ENCODE assay signal across 9 mouse cellular contexts in the genomic region with DNA sequence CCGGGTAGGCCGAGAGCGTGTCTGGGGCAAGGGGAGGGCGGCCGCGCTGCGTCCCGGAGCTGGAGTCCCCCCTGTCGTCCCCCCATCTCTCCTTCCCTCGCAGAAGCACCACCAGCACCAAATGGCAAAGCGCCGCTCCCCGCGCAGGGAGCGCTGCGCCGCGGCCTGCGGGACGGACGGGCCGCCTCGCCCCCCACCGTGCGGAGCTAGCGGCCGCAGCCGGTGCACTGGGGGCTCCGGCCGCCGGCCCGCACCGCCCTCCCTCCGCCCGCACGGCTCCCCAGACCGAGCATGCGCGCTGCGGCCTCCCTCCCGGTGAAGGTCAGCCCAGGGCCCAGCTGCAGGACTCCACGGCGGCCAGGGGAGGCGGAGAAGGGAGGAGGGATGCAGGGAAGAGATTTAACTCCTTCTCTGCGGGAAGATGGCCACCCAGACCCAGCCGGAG. TPM values are rescaled to one million over a fixed set of nuclear protein-coding genes. Genes with fewer than 3 reads are reported as not detected.
DNase-seq lines count a peak whose midpoint lies in the region; ATAC-seq and TF ChIP-seq lines count a peak whose summit lies in the region.
"Had no signal": no experiment of that assay in that cellular context is flagged by ENCODE, and none has a peak within 500 bp of the region (broad histone marks: within the 10 kb centered on the region; RNA-seq: fewer than 3 reads in every experiment).

No protein-coding gene starts in this region.

- peak overlapping the region; percentile 82 for H3K9ac ChIP-seq in intestine, embryonic 16.5 days (ENCODE audit: low read depth, low read length)
- peak overlapping the region; percentile 94 for H3K9ac ChIP-seq in limb, embryonic 13.5 days
- peak overlapping the region; percentile 90 for H3K9ac ChIP-seq in midbrain, embryonic 16.5 days (ENCODE audit: low read depth, low read length)

- H3K27me3 ChIP-seq in erythroblast, embryonic 14.5 days (ENCODE audit: control insufficient read depth) = peaks cover 81% of the 10 kb centered on the region
- peaks cover 5% of the 10 kb centered on the region; the same call in 1 of the 2 replicates for H3K27me3 ChIP-seq in intestine, embryonic 16.5 days (replicated peaks; ENCODE audit: control insufficient read depth, insufficient read depth, low read length)
- H3K27me3 ChIP-seq in limb, embryonic 13.5 days = no peaks in the 10 kb centered on the region
- H3K27me3 ChIP-seq in midbrain, embryonic 16.5 days (ENCODE audit: control insufficient read depth, insufficient read depth, low read depth, low read length) = no peaks in the 10 kb centered on the region
- H3K27me3 ChIP-seq in testis, adult 2 months (ENCODE audit: control insufficient read depth, insufficient read depth, low read length) = no peaks in the 10 kb centered on the region

- peak overlapping the region; percentile 89 for H3K27ac ChIP-seq in cortical plate, adult 2 months (ENCODE audit: insufficient read depth, low read length)
- H3K27ac ChIP-seq in intestine, embryonic 16.5 days (ENCODE audit: low read length) = peak overlapping the region; percentile 90
- peak overlapping the region; percentile 100 for H3K27ac ChIP-seq in limb, embryonic 13.5 days
- H3K27ac ChIP-seq in midbrain, embryonic 16.5 days (ENCODE audit: low read length) = peak overlapping the region; percentile 100
- H3K27ac ChIP-seq in testis, adult 2 months (ENCODE audit: control insufficient read depth, insufficient read depth, low read depth, low read length) = peak overlapping the region; percentile 81

- H3K4me2 ChIP-seq in intestine, embryonic 16.5 days (ENCODE audit: low read depth, low read length) = peak overlapping the region; percentile 72
- peak overlapping the region; percentile 92 for H3K4me2 ChIP-seq in limb, embryonic 13.5 days (replicated peaks)
- H3K4me2 ChIP-seq in midbrain, embryonic 16.5 days (ENCODE audit: low read length) = peak overlapping the region; percentile 97

- TF ChIP-seq POLR2A in cortical plate, adult 2 months (IDR thresholded peaks at IDR 0.05; ENCODE audit: extremely low read depth, insufficient read depth, low read length) = 0 out of 2 replicates have a peak, but pooled peaks have one; percentile 16
- TF ChIP-seq POLR2A in testis, adult 2 months (IDR thresholded peaks at IDR 0.05; ENCODE audit: control insufficient read depth, low read depth, low read length) = peak; percentile 40; the same call in 1 of the 2 replicates

- H3K4me1 ChIP-seq in erythroblast, embryonic 14.5 days (ENCODE audit: control insufficient read depth) = no peaks in the 10 kb centered on the region; the same call in 1 of the 2 replicates
- peaks cover 3% of the 10 kb centered on the region; the same call in 1 of the 2 replicates for H3K4me1 ChIP-seq in cortical plate, adult 2 months (ENCODE audit: control insufficient read depth, insufficient read depth, low read length)
- peaks cover 44% of the 10 kb centered on the region for H3K4me1 ChIP-seq in intestine, embryonic 16.5 days (ENCODE audit: control insufficient read depth, insufficient read depth, low read length)
- H3K4me1 ChIP-seq in limb, embryonic 13.5 days = peaks cover 55% of the 10 kb centered on the region
- peaks cover 53% of the 10 kb centered on the region for H3K4me1 ChIP-seq in midbrain, embryonic 16.5 days (ENCODE audit: control insufficient read depth, insufficient read depth, low read length)
- H3K4me1 ChIP-seq in testis, adult 2 months (ENCODE audit: control insufficient read depth, insufficient read depth, low read length) = peaks cover 24% of the 10 kb centered on the region

- under 1% methylated on average over 45 of the region's 46 CpGs for WGBS in intestine, embryonic 16.5 days
- WGBS in limb, embryonic 13.5 days = under 1% methylated on average over 45 of the region's 46 CpGs
- WGBS in midbrain, embryonic 16.5 days = under 1% methylated on average over 43 of the region's 46 CpGs

- no peaks in the 10 kb centered on the region for H3K9me3 ChIP-seq in erythroblast, embryonic 14.5 days (ENCODE audit: control insufficient read depth, low read length)
- H3K9me3 ChIP-seq in intestine, embryonic 16.5 days (ENCODE audit: control insufficient read depth, low read length) = no peaks in the 10 kb centered on the region
- H3K9me3 ChIP-seq in limb, embryonic 13.5 days = no peaks in the 10 kb centered on the region
- H3K9me3 ChIP-seq in midbrain, embryonic 16.5 days (replicated peaks; ENCODE audit: control insufficient read depth, low read length, poor library complexity, severe bottlenecking) = no peaks in the 10 kb centered on the region

- no peak for TF ChIP-seq CTCF in cortical plate, adult 2 months (IDR thresholded peaks at IDR 0.05; ENCODE audit: extremely low read depth, insufficient read depth, low read length)
- TF ChIP-seq CTCF in testis, adult 2 months (IDR thresholded peaks at IDR 0.05; ENCODE audit: control insufficient read depth, insufficient read depth, insufficient replicate concordance, low read depth, low read length) = no peak

- no peaks in the 10 kb centered on the region for H3K36me3 ChIP-seq in erythroblast, embryonic 14.5 days (ENCODE audit: control insufficient read depth)
- H3K36me3 ChIP-seq in intestine, embryonic 16.5 days (ENCODE audit: control insufficient read depth, insufficient read depth, low read length) = no peaks in the 10 kb centered on the region
- no peaks in the 10 kb centered on the region for H3K36me3 ChIP-seq in limb, embryonic 13.5 days
- H3K36me3 ChIP-seq in midbrain, embryonic 16.5 days (ENCODE audit: control insufficient read depth, insufficient read depth, low read length) = no peaks in the 10 kb centered on the region
- no peaks in the 10 kb centered on the region for H3K36me3 ChIP-seq in testis, adult 2 months (ENCODE audit: control insufficient read depth, insufficient read depth, low read length)

- H3K4me3 ChIP-seq in erythroblast, embryonic 14.5 days (replicated peaks) = peak overlapping the region; percentile 51
- peak overlapping the region; percentile 35 for H3K4me3 ChIP-seq in cortical plate, adult 2 months (ENCODE audit: insufficient read depth, low read length)
- H3K4me3 ChIP-seq in intestine, embryonic 16.5 days (ENCODE audit: low read length) = peak overlapping the region; percentile 74
- peak overlapping the region; percentile 70 for H3K4me3 ChIP-seq in limb, embryonic 13.5 days
- H3K4me3 ChIP-seq in midbrain, embryonic 16.5 days (ENCODE audit: low read depth, low read length) = peak overlapping the region; percentile 62
- peak overlapping the region; percentile 75 for H3K4me3 ChIP-seq in testis, adult 2 months (ENCODE audit: control insufficient read depth, low read depth, low read length)

- ATAC-seq in erythroblast, adult 5-6 weeks (replicated peaks; ENCODE audit: low FRiP score, poor library complexity, severe bottlenecking) = no peak
- peak; percentile 74 for ATAC-seq in intestine, embryonic 16.5 days
- ATAC-seq in limb, embryonic 13.5 days (ENCODE audit: low FRiP score, low read depth) = peak; percentile 72
- ATAC-seq in midbrain, embryonic 16.5 days = peak; percentile 67

- peak; percentile 88 to 92 for DNase-seq in gastrocnemius, postnatal 4 days (ENCODE audit: low spot score in 2 of 2)

RNA-seq across cellular contexts. Expression of a gene that starts 18.1 kb away (rescaled TPM):
- 0.75 and 0.89 TPM in 2 replicates for polyA plus RNA-seq in erythroblast, embryonic 14.5 days (2012)
- 0.96 and 1.3 TPM in 2 replicates for total RNA-seq in erythroblast, adult 5-6 weeks (2015; ENCODE audit: low replicate concordance)
- total RNA-seq in erythroblast, adult 5-6 weeks (2017; ENCODE audit: low replicate concordance) = 1.6 and 3.6 TPM in 2 replicates
- polyA plus RNA-seq in cortical plate, adult 2 months (2012; rRNA removed) = 55.1 and 62.2 TPM in 2 replicates
- total RNA-seq in gastrocnemius, postnatal 4 days (2021) = 10 to 100 TPM; 34.4 to 36.7 TPM
- polyA plus RNA-seq in intestine, embryonic 16.5 days (2015; fragmentation: Nextera tagmentation; extraction: Ambion mirVana) = 16.3 and 18.0 TPM in 2 replicates
- 31.6 and 33.3 TPM in 2 replicates for polyA plus RNA-seq in limb, embryonic 13.5 days (2015; fragmentation: Nextera tagmentation; extraction: Ambion mirVana)
- 16.6 and 23.3 TPM in 2 replicates for polyA plus RNA-seq in midbrain, embryonic 16.5 days (2015; fragmentation: Nextera tagmentation; extraction: Ambion mirVana)
- 9.1 and 12.4 TPM in 2 replicates for polyA plus RNA-seq in testis, adult 2 months (2012; rRNA removed)

RNA-seq across cellular contexts. Expression of a gene that starts 19.5 kb away (rescaled TPM):
- polyA plus RNA-seq in erythroblast, embryonic 14.5 days (2012) = not detected in 2 replicates
- not detected in 2 replicates for total RNA-seq in erythroblast, adult 5-6 weeks (2015; ENCODE audit: low replicate concordance)
- 0.42 TPM in 1 of 2 replicates, not detected in the other for total RNA-seq in erythroblast, adult 5-6 weeks (2017; ENCODE audit: low replicate concordance)
- 97.8 and 97.9 TPM in 2 replicates for polyA plus RNA-seq in cortical plate, adult 2 months (2012; rRNA removed)
- 100 to 1,000 TPM; 131 to 137 TPM for total RNA-seq in gastrocnemius, postnatal 4 days (2021)
- polyA plus RNA-seq in intestine, embryonic 16.5 days (2015; fragmentation: Nextera tagmentation; extraction: Ambion mirVana) = 9.5 and 10.0 TPM in 2 replicates
- 51.2 and 51.3 TPM in 2 replicates for polyA plus RNA-seq in limb, embryonic 13.5 days (2015; fragmentation: Nextera tagmentation; extraction: Ambion mirVana)
- polyA plus RNA-seq in midbrain, embryonic 16.5 days (2015; fragmentation: Nextera tagmentation; extraction: Ambion mirVana) = 173 and 192 TPM in 2 replicates
- polyA plus RNA-seq in testis, adult 2 months (2012; rRNA removed) = 5.0 and 16.5 TPM in 2 replicates

RNA-seq across cellular contexts. Expression of a gene that starts 27.4 kb away (rescaled TPM):
- 4.3 and 5.3 TPM in 2 replicates for polyA plus RNA-seq in erythroblast, embryonic 14.5 days (2012)
- 7.1 and 9.8 TPM in 2 replicates for total RNA-seq in erythroblast, adult 5-6 weeks (2015; ENCODE audit: low replicate concordance)
- 17.4 and 22.3 TPM in 2 replicates for total RNA-seq in erythroblast, adult 5-6 weeks (2017; ENCODE audit: low replicate concordance)
- polyA plus RNA-seq in cortical plate, adult 2 months (2012; rRNA removed) = 83.6 and 87.1 TPM in 2 replicates
- 10 to 100 TPM; 60.6 to 61.0 TPM for total RNA-seq in gastrocnemius, postnatal 4 days (2021)
- polyA plus RNA-seq in intestine, embryonic 16.5 days (2015; fragmentation: Nextera tagmentation; extraction: Ambion mirVana) = 75.0 and 82.7 TPM in 2 replicates
- polyA plus RNA-seq in limb, embryonic 13.5 days (2015; fragmentation: Nextera tagmentation; extraction: Ambion mirVana) = 120 and 128 TPM in 2 replicates
- polyA plus RNA-seq in midbrain, embryonic 16.5 days (2015; fragmentation: Nextera tagmentation; extraction: Ambion mirVana) = 78.0 and 85.0 TPM in 2 replicates
- 184 and 194 TPM in 2 replicates for polyA plus RNA-seq in testis, adult 2 months (2012; rRNA removed)

RNA-seq across cellular contexts. Expression of a gene that starts 48.1 kb away (rescaled TPM):
- not detected in 2 replicates for polyA plus RNA-seq in erythroblast, embryonic 14.5 days (2012)
- not detected in 2 replicates for total RNA-seq in erythroblast, adult 5-6 weeks (2015; ENCODE audit: low replicate concordance)
- total RNA-seq in erythroblast, adult 5-6 weeks (2017; ENCODE audit: low replicate concordance) = not detected in 2 replicates
- 0.04 and 0.11 TPM in 2 replicates for polyA plus RNA-seq in cortical plate, adult 2 months (2012; rRNA removed)
- total RNA-seq in gastrocnemius, postnatal 4 days (2021) = not detected
- not detected in 2 replicates for polyA plus RNA-seq in intestine, embryonic 16.5 days (2015; fragmentation: Nextera tagmentation; extraction: Ambion mirVana)
- polyA plus RNA-seq in limb, embryonic 13.5 days (2015; fragmentation: Nextera tagmentation; extraction: Ambion mirVana) = 0.17 and 0.49 TPM in 2 replicates
- 0.08 TPM in 1 of 2 replicates, not detected in the other for polyA plus RNA-seq in midbrain, embryonic 16.5 days (2015; fragmentation: Nextera tagmentation; extraction: Ambion mirVana)
- 108 and 117 TPM in 2 replicates for polyA plus RNA-seq in testis, adult 2 months (2012; rRNA removed)
- polyA plus RNA-seq: large intestine, adult 2 months had no signal

Comparison
In these comparisons a context has a peak if more than half of its experiments do, and no peak if none do; other contexts are left out.
1. RNA of a gene that starts 27.4 kb away (polyA plus RNA-seq): 184 to 194 TPM in testis, adult 2 months, 120 to 128 TPM in limb, embryonic 13.5 days, 83.6 to 87.1 TPM in cortical plate, adult 2 months, 75.0 to 82.7 TPM in intestine, embryonic 16.5 days and 78.0 to 85.0 TPM in midbrain, embryonic 16.5 days; 4.3 to 5.3 TPM in erythroblast, embryonic 14.5 days; every median in the first group is over 10 times any median in the second.
2. Peak in every context shown above with its lines, with median percentiles within 50 percentile points of each other: H3K4me3 ChIP-seq, H3K27ac ChIP-seq, H3K4me2 ChIP-seq and H3K9ac ChIP-seq.